Mouse (Mus musculus) cerebellum, adult 9-11 months (tissue): Measurements from ENCODE around the gene Anapc16.
"Not testable (repeated sequence)": the region's sequence is repeated elsewhere in the genome, so short reads cannot be mapped to it uniquely, and the experiment has no call there.

ENCODE experiments used
- DNase-seq: peaks from one replicate; pipeline ENCODE4 v3.0.0; 2022

Gene Anapc16

DNA sequence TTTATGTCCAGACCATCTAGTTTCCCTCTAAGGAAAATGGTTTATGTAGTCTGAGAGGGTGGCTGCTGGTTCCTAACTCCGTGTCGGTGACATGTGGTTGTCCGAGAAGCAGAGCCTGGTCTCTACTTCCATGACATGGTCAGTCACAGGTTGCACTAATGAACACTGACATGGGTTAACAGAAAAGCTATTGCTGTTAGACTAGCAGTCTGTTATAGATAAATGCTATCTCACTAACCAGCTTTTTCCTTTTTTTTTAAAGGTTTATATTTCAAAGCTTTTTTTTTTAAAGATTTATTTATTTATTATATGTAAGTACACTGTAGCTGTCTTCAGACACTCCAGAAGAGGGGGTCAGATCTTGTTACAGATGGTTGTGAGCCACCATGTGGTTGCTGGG is 3.9 kb downstream of the Anapc16 start:
- DNase-seq = no peak

- DNase-seq = peak; percentile 59
Observed at GRCm38 (mm10) chr10:59997591-59997990, 5.3 kb downstream of the Anapc16 start.

DNA sequence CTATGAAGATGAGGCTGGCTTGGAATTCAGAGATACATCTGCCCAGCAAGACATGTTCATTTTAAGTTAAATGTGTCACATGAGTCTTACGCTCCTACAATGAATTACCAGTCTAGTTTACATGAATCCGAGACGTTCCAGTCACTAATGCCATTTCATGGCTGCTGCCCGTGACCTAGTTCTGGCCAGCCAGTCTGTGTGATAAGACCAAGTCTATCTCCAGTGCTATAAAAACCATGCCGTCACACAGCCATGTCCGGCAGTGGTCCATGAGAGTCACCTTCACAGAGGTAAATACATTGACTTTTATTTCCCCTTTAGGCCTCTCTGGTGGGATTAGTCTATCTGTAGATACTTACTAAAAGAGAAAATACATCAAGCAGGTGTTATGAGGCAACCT is 7.0 kb downstream of the Anapc16 start:
- DNase-seq = no peak

DNA sequence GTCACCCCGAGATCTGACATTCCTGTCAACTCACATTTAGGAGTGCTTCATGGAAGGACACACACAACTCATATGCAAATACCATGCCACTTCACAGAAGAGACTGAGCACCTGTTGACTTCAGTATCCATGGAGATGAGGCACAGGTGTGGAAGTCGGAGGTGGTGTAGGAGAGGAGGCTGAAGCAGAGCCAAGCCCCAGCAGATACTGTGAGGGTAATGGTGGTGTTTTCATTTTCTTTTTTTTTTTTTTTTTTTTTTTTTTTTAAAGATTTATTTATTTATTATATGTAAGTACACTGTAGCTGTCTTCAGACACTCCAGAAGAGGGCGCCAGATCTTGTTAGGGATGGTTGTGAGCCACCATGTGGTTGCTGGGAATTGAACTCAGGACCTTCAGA is 9.1 kb downstream of the Anapc16 start:
- DNase-seq = not testable (repeated sequence)

- no peak for DNase-seq
Observed at GRCm38 (mm10) chr10:59992024-59992423, 10.9 kb downstream of the Anapc16 start.

DNA sequence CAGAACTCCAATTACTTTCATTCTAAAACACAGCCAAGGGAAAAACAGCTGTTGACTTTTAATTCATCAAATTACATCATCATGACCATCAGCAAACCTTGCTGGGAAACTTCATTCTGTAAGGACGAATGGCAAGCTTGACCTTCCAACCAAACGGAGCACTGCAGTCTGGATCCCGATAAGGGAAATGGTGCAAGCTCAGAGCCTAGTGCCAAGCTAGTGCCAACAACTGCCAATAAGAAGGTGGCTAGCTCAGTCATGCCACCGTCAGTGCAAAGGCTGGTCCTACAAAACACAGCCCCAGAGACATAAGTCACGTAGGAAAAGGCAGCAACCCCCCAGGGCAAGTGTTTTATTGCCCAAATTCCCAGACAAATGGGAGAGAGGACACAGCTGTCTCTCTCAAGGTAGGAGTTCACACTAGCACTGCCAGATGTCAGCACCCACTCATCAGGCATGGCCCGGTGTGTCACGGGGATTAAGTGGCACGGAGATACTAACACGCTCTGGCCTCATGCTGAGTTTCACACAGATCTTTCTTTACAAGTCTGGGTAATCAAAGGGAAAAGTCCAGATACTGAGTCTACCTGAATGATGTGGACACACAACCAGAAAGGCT is 11.6 kb downstream of the Anapc16 start:
- no peak for DNase-seq

DNA sequence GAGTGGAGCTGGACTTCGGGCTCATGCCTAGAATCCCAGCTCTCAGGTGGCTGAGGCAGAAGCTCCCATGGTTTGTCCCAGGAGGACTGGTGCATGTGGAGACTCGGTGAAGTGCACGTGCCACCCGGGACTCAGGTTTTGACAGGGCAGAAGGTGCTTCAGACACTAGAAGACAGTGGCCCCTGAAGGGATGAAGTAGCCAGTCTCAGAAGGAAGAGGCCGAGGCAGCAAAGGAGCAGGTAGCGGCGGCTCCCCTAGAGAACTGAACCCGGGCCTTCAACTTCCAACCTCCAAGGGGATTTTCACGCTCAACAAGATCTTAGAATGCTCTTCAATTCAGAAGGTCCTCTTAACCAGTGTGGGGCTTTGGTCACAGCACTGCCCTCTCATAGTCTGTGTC is 12.5 kb downstream of the Anapc16 start:
- DNase-seq = no peak

DNA sequence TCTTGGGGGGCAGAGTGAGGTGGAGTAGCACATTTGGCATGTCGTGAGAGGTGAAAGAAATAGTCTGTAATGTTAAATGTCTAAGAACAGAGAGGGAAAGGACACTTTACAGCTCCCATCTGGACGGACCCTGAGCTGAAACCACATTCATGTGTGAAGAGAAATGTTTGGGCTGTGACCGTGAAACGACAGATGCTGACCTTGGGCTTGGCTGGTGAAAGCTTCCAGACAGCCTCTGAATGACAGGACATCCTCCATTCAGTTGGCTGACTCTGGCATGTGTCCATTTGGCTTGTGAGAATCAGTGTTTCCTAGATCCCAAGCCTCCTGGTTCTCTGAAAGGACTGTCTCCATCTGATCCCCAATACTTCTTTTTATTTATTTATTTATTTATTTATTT is 14.9 kb downstream of the Anapc16 start:
- no peak for DNase-seq

GRCm38 (mm10) chr10:59982379-59982873 is 20.5 kb downstream of the Anapc16 start:
- no peak for DNase-seq

- DNase-seq = no peak
Observed at GRCm38 (mm10) chr10:59981792-59982191, 21.1 kb downstream of the Anapc16 start.

GRCm38 (mm10) chr10:59981336-59981735 is 21.6 kb downstream of the Anapc16 start:
- no peak for DNase-seq

GRCm38 (mm10) chr10:59980815-59981244 is 22.1 kb downstream of the Anapc16 start:
- no peak for DNase-seq

DNA sequence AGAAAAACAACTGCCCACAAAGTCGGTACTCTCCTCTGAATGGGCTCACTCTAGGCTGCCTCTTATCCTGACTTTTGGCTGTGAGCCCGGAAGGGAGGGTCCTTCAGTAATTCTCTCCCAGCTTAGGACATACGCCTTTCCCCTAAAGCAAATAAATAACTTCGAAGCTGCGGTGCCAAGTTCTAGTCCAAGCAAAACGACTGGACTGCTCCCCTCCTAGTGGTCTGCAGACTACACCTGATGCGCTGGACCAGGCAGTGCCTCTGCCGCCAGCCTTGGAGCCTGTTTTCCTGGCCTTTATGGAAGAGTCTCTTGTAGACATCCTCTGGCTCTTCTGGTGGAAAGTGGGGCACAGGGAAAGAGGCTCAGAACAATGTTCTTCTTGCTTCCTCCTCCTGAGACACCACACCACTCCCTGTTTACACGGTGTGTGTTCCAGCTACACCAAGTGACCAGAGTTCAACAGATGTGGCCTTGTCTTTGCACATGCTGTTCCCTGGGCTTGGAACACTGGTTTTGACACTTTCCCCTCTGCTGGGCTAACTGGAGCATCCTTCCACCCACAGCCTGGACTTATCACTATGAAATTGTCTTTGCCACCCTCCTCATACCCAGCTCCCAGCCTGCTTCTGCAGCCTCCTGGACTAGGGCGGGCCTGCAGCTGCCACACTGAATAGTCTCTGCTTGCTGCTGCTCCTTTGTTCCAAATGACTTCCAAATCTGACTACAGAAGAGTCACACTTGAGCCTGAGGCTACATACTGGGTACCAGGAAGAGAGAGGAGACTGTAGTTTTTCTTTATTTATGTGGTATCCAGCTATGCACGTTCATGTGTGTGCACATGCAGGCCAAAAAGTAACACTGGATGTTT is 23.8 kb downstream of the Anapc16 start:
- DNase-seq = no peak

DNA sequence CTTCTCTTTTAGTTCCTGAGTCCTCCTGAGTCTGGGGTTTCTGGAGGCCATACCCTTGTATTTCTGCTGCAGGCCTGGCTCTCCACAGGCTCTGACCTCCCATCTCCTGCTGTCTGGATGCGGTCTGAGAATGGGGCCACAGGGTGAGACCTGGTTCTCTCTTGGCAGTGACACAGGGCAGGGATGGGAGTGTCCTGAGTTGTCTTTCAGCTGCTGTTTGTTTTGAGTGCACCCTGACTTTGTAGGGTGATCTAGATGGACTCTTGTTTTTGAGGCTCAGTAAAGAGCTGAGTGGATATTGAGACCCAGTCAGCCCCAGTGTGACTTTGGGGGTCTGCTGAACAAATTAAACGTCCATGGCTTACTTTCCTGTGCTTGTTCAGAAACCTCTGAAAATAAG is 24.5 kb downstream of the Anapc16 start:
- no peak for DNase-seq

- no peak for DNase-seq
Observed at GRCm38 (mm10) chr10:59977715-59978343, 25.1 kb downstream of the Anapc16 start.

GRCm38 (mm10) chr10:59977141-59977540 is 25.8 kb downstream of the Anapc16 start:
- DNase-seq = no peak

- DNase-seq = no peak
Observed at GRCm38 (mm10) chr10:59974786-59975185, 28.1 kb downstream of the Anapc16 start.

DNA sequence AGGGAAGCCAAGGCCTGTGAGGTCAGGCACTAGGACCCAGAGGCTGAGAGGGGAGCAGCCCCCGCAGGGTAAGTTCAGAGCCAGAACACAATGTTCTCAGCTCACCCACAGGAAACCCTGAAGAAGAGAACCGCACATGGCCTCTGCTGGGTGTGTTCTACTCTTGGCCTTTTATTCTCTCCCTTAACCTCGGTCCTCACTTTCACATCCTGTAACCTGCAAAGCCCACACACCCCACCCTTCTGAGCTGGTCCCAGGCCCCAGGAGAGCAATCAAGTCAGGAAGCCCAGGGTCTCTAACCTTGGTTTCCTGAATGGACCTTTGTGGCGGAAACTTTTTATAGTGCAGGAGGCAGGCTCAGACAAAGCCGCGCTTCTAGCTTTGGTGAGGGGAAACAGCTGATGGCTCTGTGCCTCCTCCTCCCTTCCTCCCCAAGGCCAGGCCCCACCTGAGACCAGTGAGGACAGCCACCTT is 28.7 kb downstream of the Anapc16 start:
- DNase-seq = peak; percentile 61

DNA sequence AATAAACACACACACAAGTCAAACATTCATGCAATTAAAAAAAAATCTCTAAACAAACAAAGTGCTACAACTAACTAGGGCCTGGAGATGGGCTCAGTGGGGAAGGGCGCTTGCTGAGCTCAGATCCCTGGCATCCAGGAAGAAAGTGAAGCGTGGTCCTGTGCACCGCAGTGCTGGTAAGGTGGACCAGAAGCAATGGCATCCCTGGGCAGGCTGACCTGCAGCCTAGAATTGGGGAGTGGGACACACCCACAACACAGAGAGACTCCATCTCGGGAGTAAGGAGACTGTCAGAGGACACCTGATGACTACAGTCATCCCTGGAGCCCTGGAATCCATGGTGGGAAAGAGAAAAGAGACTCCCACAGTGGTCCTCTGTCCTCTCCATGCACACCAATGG is 29.5 kb downstream of the Anapc16 start:
- no peak for DNase-seq

GRCm38 (mm10) chr10:59972999-59973398 is 29.9 kb downstream of the Anapc16 start:
- no peak for DNase-seq

DNA sequence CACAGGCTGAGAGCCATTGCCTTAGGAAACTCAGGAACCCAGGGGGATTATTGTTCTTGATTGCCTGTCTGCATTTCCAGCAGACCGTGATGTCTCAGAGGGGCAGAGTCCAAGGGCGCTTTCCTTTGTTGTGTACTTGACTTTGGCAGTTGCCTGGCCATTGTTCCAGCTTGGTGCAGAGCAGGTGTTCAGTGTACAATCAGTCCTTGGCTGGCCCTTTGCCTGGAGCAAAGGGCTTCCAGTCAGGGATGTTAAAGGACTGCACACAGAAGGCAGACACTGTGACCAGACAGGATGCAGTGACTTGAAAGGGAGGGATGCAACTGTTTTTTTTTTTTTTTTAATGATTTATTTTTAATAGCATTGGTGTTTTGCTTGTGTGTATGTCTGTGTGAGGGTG is 30.4 kb downstream of the Anapc16 start:
- DNase-seq = no peak

- no peak for DNase-seq
Observed at GRCm38 (mm10) chr10:59971813-59972212, 31.1 kb downstream of the Anapc16 start.

- peak; percentile 49 for DNase-seq
Observed at GRCm38 (mm10) chr10:59970450-59971062, 32.4 kb downstream of the Anapc16 start.
